Mouse (Mus musculus): ENCODE results near the gene Il6st. TPM values are rescaled to one million over a fixed set of nuclear protein-coding genes. Genes with fewer than 3 reads are reported as not detected.

The Il6st gene
- total RNA-seq, 1 experiment = 55.2 TPM

DNA sequence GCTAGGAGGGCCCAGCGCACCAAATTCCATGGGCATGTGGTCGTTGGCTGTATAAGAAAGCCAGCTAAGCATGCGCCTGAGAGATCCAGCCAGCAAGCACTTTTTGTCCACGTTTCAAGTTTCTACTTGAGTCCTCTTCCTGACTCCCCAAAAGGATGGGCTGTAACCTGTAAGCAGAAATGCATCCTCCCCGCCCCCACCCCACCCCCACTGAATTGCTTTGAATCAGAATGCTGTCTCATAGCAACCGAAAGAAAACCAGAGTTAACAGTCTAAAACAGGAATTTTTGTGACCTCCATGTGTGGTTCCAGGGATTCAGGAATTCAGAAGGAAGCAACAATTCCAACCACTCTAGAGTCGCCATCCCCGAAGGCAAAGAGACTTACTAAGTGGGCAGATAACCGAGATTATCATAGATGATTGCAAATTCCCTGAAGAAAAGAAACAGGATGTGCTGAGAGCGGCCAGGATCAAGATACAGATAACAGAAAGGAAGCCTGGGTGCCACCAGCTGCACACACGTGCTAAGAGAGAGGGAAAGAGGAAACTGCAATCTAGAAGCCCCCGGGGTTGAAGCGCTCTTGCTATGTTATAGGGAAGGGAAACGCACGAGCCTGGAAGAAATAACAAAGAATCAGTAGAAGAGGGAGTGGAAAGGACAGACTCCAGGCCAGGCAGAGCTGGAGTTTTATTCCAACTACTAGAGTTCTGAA, 24.6 kb upstream of the Il6st start:
- H3K9me3 ChIP-seq (ENCODE audit: control insufficient read depth, insufficient read depth, low read depth, low read length) = no peaks in the 10 kb centered on the region
- no peak for DNase-seq (ENCODE audit: low read depth, low spot score)
- TF ChIP-seq CHD2 (IDR thresholded peaks at IDR 0.05; ENCODE audit: low read depth, low read length) = no peak
- peak; percentile 47; the same call in 1 of the 2 replicates for TF ChIP-seq MAFK (IDR thresholded peaks at IDR 0.05; ENCODE audit: insufficient read depth, low read depth, low read length)
- in situ Hi-C loops (cut with MboI; ENCODE audit: low sequenced_read_pairs in 2 of 2, unreplicated experiment in 2 of 2) = no loop called here
- no peaks in the 10 kb centered on the region for H3K36me3 ChIP-seq (ENCODE audit: control insufficient read depth, insufficient read depth, low read length, poor library complexity, severe bottlenecking)
- H3K9ac ChIP-seq (ENCODE audit: insufficient read depth, low read depth, low read length, poor library complexity, severe bottlenecking) = peak overlapping the region; percentile 47; the same call in 1 of the 2 replicates
- H3K4me3 ChIP-seq (ENCODE audit: insufficient read depth in 1 of 2, low read depth in 1 of 2, low read length in 2 of 2, poor library complexity in 1 of 2, severe bottlenecking in 1 of 2) = peak overlapping the region; percentile 20 to 24; a peak in 3 of 4 replicates
- peak overlapping the region; percentile 95 for H3K27ac ChIP-seq (ENCODE audit: insufficient read depth, low read depth, low read length, poor library complexity, severe bottlenecking)
- peaks cover 2 to 12% of the 10 kb centered on the region in 2 experiments; a peak in 3 of 4 replicates for H3K4me1 ChIP-seq (ENCODE audit: control insufficient read depth in 2 of 2, insufficient read depth in 2 of 2, low read length in 2 of 2, poor library complexity in 1 of 2)

DNA sequence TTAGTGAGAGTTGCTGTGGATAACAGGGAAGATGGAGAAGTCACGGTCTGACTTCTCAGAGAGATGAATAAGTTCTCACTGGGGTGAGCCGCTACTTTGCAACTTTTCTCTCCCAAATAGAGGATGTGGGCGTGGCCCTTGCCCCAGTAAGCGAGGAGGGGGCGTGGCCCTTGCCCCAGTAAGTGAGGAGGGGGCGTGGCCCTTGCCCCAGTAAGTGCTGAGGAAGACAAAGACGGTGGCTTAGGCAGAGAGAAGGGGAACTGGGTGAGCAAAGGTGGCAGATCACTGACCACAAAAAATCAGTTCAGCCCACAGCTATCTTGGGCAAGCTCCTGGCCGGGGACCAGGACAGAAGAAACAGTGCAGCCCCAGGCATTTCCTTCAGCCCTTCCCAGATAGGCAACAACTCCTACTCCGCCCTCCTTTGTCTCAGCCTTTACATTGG, 23.9 kb upstream of the Il6st start:
- peak; percentile 92 for DNase-seq (ENCODE audit: low read depth, low spot score)
- TF ChIP-seq HCFC1 (IDR thresholded peaks at IDR 0.05; ENCODE audit: borderline replicate concordance, insufficient read depth, low read length) = no peak
- peak; percentile 41; the same call in 1 of the 2 replicates for TF ChIP-seq MAFK (IDR thresholded peaks at IDR 0.05; ENCODE audit: insufficient read depth, low read depth, low read length)
- peak overlapping the region; percentile 95 for H3K27ac ChIP-seq (ENCODE audit: insufficient read depth, low read depth, low read length, poor library complexity, severe bottlenecking)
- peak overlapping the region; percentile 20 to 24; a peak in 3 of 4 replicates for H3K4me3 ChIP-seq (ENCODE audit: insufficient read depth in 1 of 2, low read depth in 1 of 2, low read length in 2 of 2, poor library complexity in 1 of 2, severe bottlenecking in 1 of 2)
- H3K9ac ChIP-seq (ENCODE audit: insufficient read depth, low read depth, low read length, poor library complexity, severe bottlenecking) = no peak overlapping the region; the same call in 1 of the 2 replicates
- H3K9me3 ChIP-seq (ENCODE audit: control insufficient read depth, insufficient read depth, low read depth, low read length) = no peaks in the 10 kb centered on the region
- in situ Hi-C loops (cut with MboI; ENCODE audit: low sequenced_read_pairs in 2 of 2, unreplicated experiment in 2 of 2) = no loop called here
- H3K4me1 ChIP-seq (ENCODE audit: control insufficient read depth in 2 of 2, insufficient read depth in 2 of 2, low read length in 2 of 2, poor library complexity in 1 of 2) = peaks cover 2 to 12% of the 10 kb centered on the region in 2 experiments; a peak in 3 of 4 replicates
- no peaks in the 10 kb centered on the region for H3K36me3 ChIP-seq (ENCODE audit: control insufficient read depth, insufficient read depth, low read length, poor library complexity, severe bottlenecking)

DNA sequence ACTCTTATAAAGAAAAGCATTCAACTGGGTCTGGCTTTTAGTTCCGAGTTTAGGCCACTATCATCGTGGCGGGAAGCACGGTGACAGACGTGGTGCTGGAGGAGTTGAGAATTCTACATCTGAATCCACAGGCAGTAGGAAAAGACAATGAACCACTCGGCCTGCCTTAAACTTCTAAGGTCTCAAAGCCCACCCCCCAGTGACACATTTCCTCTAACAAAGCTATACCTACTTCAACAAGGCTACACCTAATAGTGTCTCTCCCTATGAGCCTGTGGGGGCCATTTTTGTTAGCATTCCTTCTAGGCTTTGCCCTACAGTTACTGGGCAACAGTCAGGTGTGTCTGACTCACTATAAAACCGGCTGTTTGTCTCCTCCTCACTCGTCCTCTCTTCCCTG, 23.2 kb upstream of the Il6st start:
- H3K9me3 ChIP-seq (ENCODE audit: control insufficient read depth, insufficient read depth, low read depth, low read length) = no peaks in the 10 kb centered on the region
- no peak for DNase-seq (ENCODE audit: low read depth, low spot score)
- peak overlapping the region; percentile 95; the same call in 1 of the 2 replicates for H3K27ac ChIP-seq (ENCODE audit: insufficient read depth, low read depth, low read length, poor library complexity, severe bottlenecking)
- H3K9ac ChIP-seq (ENCODE audit: insufficient read depth, low read depth, low read length, poor library complexity, severe bottlenecking) = no peak overlapping the region
- peak overlapping the region in 1 of 2 experiments; percentile 5; a peak in 1 of 4 replicates for H3K4me3 ChIP-seq (ENCODE audit: insufficient read depth in 1 of 2, low read depth in 1 of 2, low read length in 2 of 2, poor library complexity in 1 of 2, severe bottlenecking in 1 of 2)
- TF ChIP-seq ZC3H11A (IDR thresholded peaks at IDR 0.05; ENCODE audit: borderline replicate concordance, low read depth, low read length) (no peak), MAFK (IDR thresholded peaks at IDR 0.05; ENCODE audit: insufficient read depth, low read depth, low read length) (no peak), CHD2 (IDR thresholded peaks at IDR 0.05; ENCODE audit: low read depth, low read length) (no peak), ZNF384 (IDR thresholded peaks at IDR 0.05; ENCODE audit: low read depth, low read length) (no peak), HCFC1 (IDR thresholded peaks at IDR 0.05; ENCODE audit: borderline replicate concordance, insufficient read depth, low read length) (no peak)
- no peaks in the 10 kb centered on the region for H3K36me3 ChIP-seq (ENCODE audit: control insufficient read depth, insufficient read depth, low read length, poor library complexity, severe bottlenecking)
- peaks cover 2 to 12% of the 10 kb centered on the region in 2 experiments; a peak in 3 of 4 replicates for H3K4me1 ChIP-seq (ENCODE audit: control insufficient read depth in 2 of 2, insufficient read depth in 2 of 2, low read length in 2 of 2, poor library complexity in 1 of 2)
- in situ Hi-C loops (cut with MboI; ENCODE audit: low sequenced_read_pairs in 2 of 2, unreplicated experiment in 2 of 2) = no loop called here

DNA sequence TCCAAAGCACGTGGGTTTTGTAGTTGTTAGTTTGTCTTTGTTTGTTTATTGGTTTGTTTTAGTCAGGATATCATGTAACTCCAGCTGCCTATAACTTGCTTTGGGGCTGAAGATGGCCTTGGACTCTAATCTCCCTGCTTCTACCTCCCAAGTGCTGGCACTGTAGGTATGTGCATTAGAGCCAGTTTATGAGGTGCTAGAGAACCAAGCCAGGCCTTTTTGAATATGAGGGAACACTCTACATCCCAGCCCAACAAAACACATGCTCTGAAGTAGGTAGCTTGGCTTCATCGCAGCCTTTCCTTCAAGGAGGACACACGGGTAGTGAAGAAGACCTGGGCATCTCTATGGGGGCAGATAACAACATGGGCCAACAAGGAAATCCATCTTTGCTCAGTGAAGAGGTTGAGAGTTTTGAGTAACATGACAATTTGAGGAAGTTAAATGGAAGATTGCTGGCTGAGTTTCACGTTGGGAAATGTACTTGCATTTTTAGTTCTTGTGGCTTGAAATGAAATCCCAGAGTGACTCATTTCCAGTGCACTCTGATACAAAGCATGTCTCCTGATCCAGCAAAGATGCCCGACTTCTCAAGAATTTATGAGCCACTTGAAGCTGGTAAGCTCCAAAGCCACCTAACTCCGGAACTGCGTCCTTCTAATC, 20.9 kb upstream of the Il6st start:
- H3K4me1 ChIP-seq (ENCODE audit: control insufficient read depth in 2 of 2, insufficient read depth in 2 of 2, low read length in 2 of 2, poor library complexity in 1 of 2) = peaks cover 2 to 11% of the 10 kb centered on the region in 2 experiments; a peak in 3 of 4 replicates
- no peak for TF ChIP-seq CHD2 (IDR thresholded peaks at IDR 0.05; ENCODE audit: low read depth, low read length)
- TF ChIP-seq ZC3H11A (IDR thresholded peaks at IDR 0.05; ENCODE audit: borderline replicate concordance, low read depth, low read length) = no peak
- TF ChIP-seq ZNF384 (IDR thresholded peaks at IDR 0.05; ENCODE audit: low read depth, low read length) = no peak
- TF ChIP-seq HCFC1 (IDR thresholded peaks at IDR 0.05; ENCODE audit: borderline replicate concordance, insufficient read depth, low read length) = no peak
- no peak for TF ChIP-seq MAFK (IDR thresholded peaks at IDR 0.05; ENCODE audit: insufficient read depth, low read depth, low read length)
- no peaks in the 10 kb centered on the region for H3K9me3 ChIP-seq (ENCODE audit: control insufficient read depth, insufficient read depth, low read depth, low read length)
- H3K9ac ChIP-seq (ENCODE audit: insufficient read depth, low read depth, low read length, poor library complexity, severe bottlenecking) = no peak overlapping the region
- H3K27ac ChIP-seq (ENCODE audit: insufficient read depth, low read depth, low read length, poor library complexity, severe bottlenecking) = no peak overlapping the region
- in situ Hi-C loops (cut with MboI; ENCODE audit: low sequenced_read_pairs in 2 of 2, unreplicated experiment in 2 of 2) = no loop called here
- no peak for DNase-seq (ENCODE audit: low read depth, low spot score)
- H3K4me3 ChIP-seq (ENCODE audit: insufficient read depth in 1 of 2, low read depth in 1 of 2, low read length in 2 of 2, poor library complexity in 1 of 2, severe bottlenecking in 1 of 2) = no peak overlapping the region
- no peaks in the 10 kb centered on the region for H3K36me3 ChIP-seq (ENCODE audit: control insufficient read depth, insufficient read depth, low read length, poor library complexity, severe bottlenecking)

Measured in ES-E14 (cell line).